Mouse (Mus musculus) lung, embryonic 15.5 days (tissue): ENCODE results near the gene Cstad. TPM values are rescaled to one million over a fixed set of nuclear protein-coding genes. Genes with fewer than 3 reads are reported as not detected.
A peak's percentile ranks its signal among the peaks of the same experiment; 100 is the strongest.

Experiments used
- ATAC-seq: fragments of 200-750 bp; cut with Nextera tagmentation; 2 replicates; pipeline ENCODE4 v1.8.0; 2017; ENCODE audit warnings: moderate number of reproducible peaks, borderline replicate concordance; ENCODE audit not compliant: low FRiP score, low TSS enrichment; ENCODE audit errors: extremely low read depth
- H3K27ac ChIP-seq: fragments of 300-500 bp; sonication (generic); 2 replicates; pipeline ENCODE4 v1.5.1; 2015; ENCODE audit warnings: moderate library complexity, mild to moderate bottlenecking, inconsistent platforms
- H3K27me3 ChIP-seq: fragments of 300-500 bp; sonication (generic); 2 replicates; pipeline ENCODE4 v1.6.1; 2015; ENCODE audit warnings: inconsistent platforms
- H3K36me3 ChIP-seq: fragments of 300-500 bp; sonication (generic); 2 replicates; pipeline ENCODE4 v1.6.1; 2015; ENCODE audit warnings: inconsistent platforms
- H3K4me1 ChIP-seq: fragments of 300-500 bp; sonication (generic); 2 replicates; pipeline ENCODE4 v1.6.1; 2015; ENCODE audit warnings: inconsistent platforms
- H3K4me2 ChIP-seq: fragments of 300-500 bp; sonication (generic); 2 replicates; pipeline ENCODE4 v1.6.1; 2015; ENCODE audit warnings: inconsistent platforms, mild to moderate bottlenecking, moderate library complexity
- H3K4me3 ChIP-seq: fragments of 300-500 bp; sonication (generic); 2 replicates; pipeline ENCODE4 v1.5.1; 2015; ENCODE audit warnings: mild to moderate bottlenecking, inconsistent platforms
- H3K9ac ChIP-seq: fragments of 300-500 bp; sonication (generic); 2 replicates; pipeline ENCODE4 v1.6.1; 2015; ENCODE audit warnings: inconsistent platforms
- H3K9me3 ChIP-seq: fragments of 300-500 bp; sonication (generic); 2 replicates; pipeline ENCODE4 v1.6.1; 2016; ENCODE audit warnings: inconsistent platforms
- WGBS: fragments of 180-500 bp; shearing (Covaris S2); methylation state at CpG from one replicate; pipeline ENCODE4 v1.1.7; 2015; 5-methylcytosine and 5-hydroxymethylcytosine counted together
- polyA plus RNA-seq: library from polyadenylated mRNA; unstranded; fragments of >200 nt; fragmentation: Nextera tagmentation; extraction: Ambion mirVana; gene quantifications from 2 replicates; pipeline ENCODE4 v1.2.1, GENCODE M21; 2015

The Cstad gene
- polyA plus RNA-seq, 1 experiment from 2014 or later = 1.0 TPM

DNA sequence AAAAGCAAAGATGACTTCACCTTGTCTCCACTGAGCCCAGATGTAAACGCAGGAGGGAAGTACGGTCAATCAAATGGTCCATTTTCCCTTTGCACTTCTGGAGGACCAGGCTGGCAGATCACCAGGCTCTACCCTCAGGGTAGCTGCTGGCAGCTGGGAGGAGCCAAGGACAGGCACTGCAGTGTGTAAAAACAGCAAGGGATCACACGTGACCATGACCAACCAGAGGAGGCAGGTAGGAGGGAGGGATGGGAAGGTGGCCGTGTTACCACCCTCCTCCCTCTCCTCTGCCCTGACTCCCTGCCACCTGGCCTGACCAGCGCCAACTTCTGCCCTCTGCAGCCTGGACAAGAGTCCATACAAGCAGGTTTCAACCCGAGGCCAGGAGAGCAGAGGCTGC, 59.7 kb downstream of the Cstad start:
- H3K4me1 ChIP-seq = peaks cover 57% of the 10 kb centered on the region
- no peaks in the 10 kb centered on the region for H3K27me3 ChIP-seq
- H3K4me2 ChIP-seq = no peak overlapping the region
- H3K9ac ChIP-seq = no peak overlapping the region
- no peak overlapping the region for H3K4me3 ChIP-seq
- no peaks in the 10 kb centered on the region for H3K36me3 ChIP-seq
- H3K9me3 ChIP-seq = no peaks in the 10 kb centered on the region
- 80% methylated on average over 6 of the region's 6 CpGs for WGBS
- ATAC-seq = no peak
- no peak overlapping the region for H3K27ac ChIP-seq

DNA sequence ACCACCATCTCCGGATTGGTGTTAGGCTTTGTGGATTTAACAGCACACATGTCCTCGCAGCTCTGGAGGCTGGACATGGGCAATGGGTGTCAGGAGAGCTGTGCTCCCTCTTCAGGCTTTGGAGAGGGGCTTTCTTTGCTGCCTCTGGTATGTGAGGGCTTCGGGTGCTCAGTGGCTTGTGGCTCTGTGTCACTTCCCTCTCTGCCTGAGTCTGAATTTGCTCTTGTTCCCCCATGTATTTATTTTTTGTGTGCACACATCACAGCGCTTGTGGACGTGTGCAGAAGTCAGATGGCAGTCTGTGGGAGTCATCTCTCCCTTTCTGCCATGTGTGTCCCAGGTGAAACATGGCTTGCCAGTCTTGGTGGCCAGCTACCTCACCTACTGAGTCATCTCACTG, 60.9 kb downstream of the Cstad start:
- no peaks in the 10 kb centered on the region for H3K36me3 ChIP-seq
- 70% methylated on average over 5 of the region's 5 CpGs for WGBS
- H3K4me2 ChIP-seq = no peak overlapping the region
- H3K9ac ChIP-seq = no peak overlapping the region
- H3K27ac ChIP-seq = no peak overlapping the region
- no peak overlapping the region for H3K4me3 ChIP-seq
- no peaks in the 10 kb centered on the region for H3K9me3 ChIP-seq
- no peaks in the 10 kb centered on the region for H3K27me3 ChIP-seq
- ATAC-seq = no peak
- H3K4me1 ChIP-seq = peaks cover 68% of the 10 kb centered on the region

DNA sequence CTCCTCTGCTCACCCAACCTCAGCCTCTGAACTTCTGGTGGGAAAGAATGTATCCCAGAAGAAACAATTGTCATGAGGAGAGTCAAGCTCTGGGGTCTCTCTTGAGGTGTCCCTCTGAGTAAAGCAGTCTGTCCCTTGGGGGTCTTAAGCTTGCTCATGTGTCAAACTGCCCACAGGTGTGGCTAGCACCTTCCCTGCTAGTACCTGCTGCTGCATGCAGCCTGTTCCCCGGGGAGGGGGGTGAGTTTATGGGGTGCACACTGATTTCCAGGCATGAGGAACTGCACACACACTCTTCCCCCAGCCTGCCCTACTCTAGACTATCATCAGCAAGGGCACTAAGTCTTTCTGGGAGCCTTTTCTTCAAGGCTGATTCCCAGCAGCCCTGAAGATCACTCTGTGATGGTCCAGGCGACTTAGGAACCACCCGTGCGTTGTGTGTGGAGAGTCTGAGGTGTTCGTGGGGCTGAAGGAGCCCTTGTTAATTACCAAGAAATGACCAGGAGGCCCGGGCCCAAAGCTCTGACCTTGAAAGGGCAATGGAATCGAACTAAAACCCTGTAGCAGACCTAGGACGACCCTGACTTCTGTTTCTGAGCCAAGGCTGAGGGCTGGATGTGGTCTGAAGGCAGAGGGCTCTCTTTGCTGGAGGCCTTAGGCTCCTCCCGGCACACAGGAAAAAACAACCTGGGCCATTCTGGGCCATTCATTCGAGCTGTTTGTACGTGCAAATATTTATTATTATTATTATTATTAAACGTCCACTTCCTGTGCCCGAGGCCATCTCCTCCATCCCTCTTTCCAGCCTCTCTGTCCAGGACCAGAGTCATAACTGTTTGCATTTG, 62.1 kb downstream of the Cstad start:
- no peak for ATAC-seq
- Histone ChIP-seq H3K9me3 (no peaks in the 10 kb centered on the region), H3K4me3 (no peak overlapping the region), H3K4me2 (no peak overlapping the region), H3K27ac (peak overlapping the region; percentile 99), H3K36me3 (no peaks in the 10 kb centered on the region), H3K4me1 (peaks cover 62% of the 10 kb centered on the region), H3K27me3 (no peaks in the 10 kb centered on the region), H3K9ac (peak overlapping the region; percentile 10; the same call in 1 of the 2 replicates)
- 46% methylated on average over 13 of the region's 13 CpGs for whole genome bisulfite sequencing

DNA sequence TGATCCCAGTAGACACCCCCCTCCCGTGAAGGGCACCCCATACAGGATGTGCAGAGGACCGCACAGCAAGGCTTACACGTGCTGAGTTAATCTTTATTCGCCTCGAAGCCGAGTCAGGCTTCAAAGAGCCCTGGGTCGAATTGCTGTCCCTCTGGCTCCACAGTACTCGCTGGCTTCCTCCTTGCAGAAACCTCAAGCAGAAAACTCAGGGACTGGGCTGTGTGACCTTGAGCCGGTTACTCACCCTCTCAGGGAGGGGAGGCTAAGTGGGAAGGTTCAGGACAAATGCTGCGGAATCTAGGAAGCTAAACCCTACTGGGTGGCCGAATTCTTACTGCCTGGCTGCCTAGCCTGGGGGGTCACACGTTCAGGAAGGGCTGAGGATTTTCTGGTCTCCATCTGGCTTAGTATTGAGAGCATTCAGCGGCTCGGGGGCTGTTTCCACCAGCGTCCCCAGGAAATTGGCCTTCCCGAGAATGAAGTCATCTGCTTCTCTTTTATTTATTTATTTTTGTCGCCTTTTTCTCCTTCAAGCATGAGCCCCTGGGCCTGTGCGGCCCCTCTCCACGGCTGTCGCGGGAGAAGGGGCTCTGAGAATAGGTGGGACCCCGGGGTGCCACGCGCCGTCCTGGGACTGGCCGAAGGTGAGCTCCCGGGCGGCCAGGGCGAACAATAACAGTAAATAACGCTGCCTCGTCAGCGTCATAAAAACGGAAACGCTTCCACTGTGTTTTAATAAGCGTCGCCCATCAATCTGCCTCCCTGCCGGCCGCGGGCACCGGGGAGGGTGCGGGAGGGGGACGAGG, 63.0 kb downstream of the Cstad start:
- peak overlapping the region; percentile 99 for H3K27ac ChIP-seq
- peaks cover 53% of the 10 kb centered on the region for H3K4me1 ChIP-seq
- ATAC-seq = peak; percentile 2; the same call in 1 of the 2 replicates
- no peaks in the 10 kb centered on the region for H3K36me3 ChIP-seq
- H3K4me3 ChIP-seq = peak overlapping the region; percentile 46
- 2% methylated on average over 42 of the region's 42 CpGs for WGBS
- H3K4me2 ChIP-seq = peak overlapping the region; percentile 81
- H3K9ac ChIP-seq = peak overlapping the region; percentile 63
- H3K27me3 ChIP-seq = no peaks in the 10 kb centered on the region
- no peaks in the 10 kb centered on the region for H3K9me3 ChIP-seq

DNA sequence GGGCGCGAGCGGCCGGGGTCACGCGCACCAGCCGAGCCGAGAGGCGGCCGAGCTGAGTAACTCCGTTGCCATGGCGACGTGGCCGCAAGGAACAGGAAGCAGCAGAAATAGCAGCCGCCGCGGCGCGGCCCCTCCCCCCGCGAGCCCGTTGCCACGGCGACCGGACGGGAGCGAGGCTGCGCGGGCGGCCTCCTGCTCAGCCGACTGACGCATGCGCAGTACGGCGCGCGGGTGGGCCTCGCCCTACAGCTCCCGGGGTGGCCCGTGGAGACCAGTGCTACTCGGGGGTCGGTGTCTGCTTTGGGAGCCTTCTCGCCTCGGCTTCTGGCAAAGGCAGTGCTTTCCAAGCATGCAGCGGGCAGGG, 63.6 kb downstream of the Cstad start:
- peaks cover 47% of the 10 kb centered on the region for H3K4me1 ChIP-seq
- under 1% methylated on average over 42 of the region's 45 CpGs for WGBS
- no peaks in the 10 kb centered on the region for H3K9me3 ChIP-seq
- peak overlapping the region; percentile 99 for H3K27ac ChIP-seq
- no peaks in the 10 kb centered on the region for H3K36me3 ChIP-seq
- H3K27me3 ChIP-seq = no peaks in the 10 kb centered on the region
- peak; percentile 86 for ATAC-seq
- peak overlapping the region; percentile 46 for H3K4me3 ChIP-seq
- peak overlapping the region; percentile 63 for H3K9ac ChIP-seq
- peak overlapping the region; percentile 81 for H3K4me2 ChIP-seq

Other genes with a start within 250 kb of the Cstad start
- 74.3 and 80.3 TPM in 2 replicates for gene Sh3glb2, start 235.7 kb upstream of the Cstad start, polyA plus RNA-seq
- gene Miga2, start 230.8 kb upstream of the Cstad start, polyA plus RNA-seq = 21.2 and 24.2 TPM in 2 replicates
- 37.7 and 46.9 TPM in 2 replicates for gene Dolpp1, start 202.8 kb upstream of the Cstad start, polyA plus RNA-seq
- 32.0 and 34.1 TPM in 2 replicates for gene Crat, start 179.2 kb upstream of the Cstad start, polyA plus RNA-seq
- gene Ptpa, start 179.0 kb upstream of the Cstad start, polyA plus RNA-seq = 164 and 165 TPM in 2 replicates
- gene Ier5l, start 120.8 kb upstream of the Cstad start, polyA plus RNA-seq = 2.0 and 2.8 TPM in 2 replicates
- gene 1700001O22Rik, start 208.6 kb downstream of the Cstad start, polyA plus RNA-seq = 4.7 and 6.0 TPM in 2 replicates
- gene Ntmt1, start 212.8 kb downstream of the Cstad start, polyA plus RNA-seq = 82.9 and 87.2 TPM in 2 replicates
- gene Asb6, start 235.3 kb downstream of the Cstad start, polyA plus RNA-seq = 31.8 and 34.0 TPM in 2 replicates
- 9.7 and 12.5 TPM in 2 replicates for gene Prrx2, start 239.9 kb downstream of the Cstad start, polyA plus RNA-seq